Mouse (Mus musculus) thymus, adult 18-20 months (tissue): Measurements from ENCODE around the gene Hist2h3b.
"Not testable (repeated sequence)": the region's sequence is repeated elsewhere in the genome, so short reads cannot be mapped to it uniquely, and the experiment has no call there.

ENCODE experiments used
- DNase-seq, 2 experiments: peaks; one replicate each; pipeline ENCODE4 v3.0.0; 2022; ENCODE audit warnings: mixed read lengths in 2 of 2

Hist2h3b gene

DNA sequence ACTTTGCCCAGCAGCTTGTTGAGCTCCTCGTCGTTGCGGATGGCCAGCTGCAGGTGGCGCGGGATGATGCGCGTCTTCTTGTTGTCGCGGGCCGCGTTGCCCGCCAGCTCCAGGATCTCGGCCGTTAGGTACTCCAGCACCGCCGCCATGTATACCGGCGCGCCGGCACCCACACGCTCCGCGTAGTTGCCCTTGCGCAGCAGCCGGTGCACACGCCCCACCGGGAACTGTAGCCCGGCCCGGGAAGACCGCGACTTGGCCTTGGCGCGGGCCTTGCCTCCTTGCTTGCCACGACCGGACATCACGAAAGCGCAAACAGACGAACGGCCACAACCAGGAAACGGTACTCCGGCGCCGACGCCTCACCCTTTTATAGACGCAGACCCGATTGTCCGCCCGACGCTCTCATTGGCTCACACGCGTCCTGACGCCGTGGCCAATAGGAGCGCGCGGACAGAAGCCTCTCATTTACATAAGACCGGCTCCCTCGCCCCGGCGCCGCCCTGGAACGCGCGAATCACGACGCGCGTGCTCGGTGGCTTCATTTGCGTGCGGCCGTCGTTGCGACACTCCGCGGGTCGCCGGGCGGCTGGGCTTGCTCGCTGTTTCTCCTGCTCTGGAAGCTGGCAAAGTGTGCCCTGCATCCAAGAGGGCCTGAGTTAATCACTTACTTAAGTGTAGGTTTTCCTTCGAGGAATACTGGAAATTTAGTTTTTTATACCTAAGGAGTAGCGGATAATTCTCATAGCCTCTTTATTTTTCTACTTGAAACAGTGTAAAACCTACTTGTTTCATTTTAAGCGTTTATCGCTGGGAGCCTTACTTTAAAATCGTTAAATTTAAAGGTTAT lies 28.3 kb upstream of the Hist2h3b start, which contains the start of gene Hist2h2aa2:
Gene Hist2h2aa2 (minus strand): TSS at position 328 of the 850 bp plus-strand sequence.
- DNase-seq, result peak; percentile 88 to 94

DNA sequence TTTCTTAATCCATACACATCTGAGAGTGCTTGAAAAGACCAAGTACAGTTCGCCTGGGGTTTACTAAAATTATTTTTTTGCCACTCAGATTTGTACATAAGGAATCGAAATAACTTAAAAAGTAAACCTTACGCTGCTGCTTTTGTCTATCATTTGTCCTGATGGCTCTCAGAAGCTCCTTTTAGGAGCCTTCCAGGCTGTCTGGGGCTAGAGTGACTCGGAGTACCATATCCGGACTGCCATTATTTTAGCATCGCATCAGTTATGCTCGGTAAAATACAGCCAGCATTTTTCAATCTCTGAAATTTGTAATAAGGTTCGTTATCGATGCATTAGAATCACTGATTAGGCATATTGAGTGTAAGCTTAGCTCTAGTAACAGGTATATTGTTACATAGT lies 27.7 kb upstream of the Hist2h3b start:
- no peak for DNase-seq

DNA sequence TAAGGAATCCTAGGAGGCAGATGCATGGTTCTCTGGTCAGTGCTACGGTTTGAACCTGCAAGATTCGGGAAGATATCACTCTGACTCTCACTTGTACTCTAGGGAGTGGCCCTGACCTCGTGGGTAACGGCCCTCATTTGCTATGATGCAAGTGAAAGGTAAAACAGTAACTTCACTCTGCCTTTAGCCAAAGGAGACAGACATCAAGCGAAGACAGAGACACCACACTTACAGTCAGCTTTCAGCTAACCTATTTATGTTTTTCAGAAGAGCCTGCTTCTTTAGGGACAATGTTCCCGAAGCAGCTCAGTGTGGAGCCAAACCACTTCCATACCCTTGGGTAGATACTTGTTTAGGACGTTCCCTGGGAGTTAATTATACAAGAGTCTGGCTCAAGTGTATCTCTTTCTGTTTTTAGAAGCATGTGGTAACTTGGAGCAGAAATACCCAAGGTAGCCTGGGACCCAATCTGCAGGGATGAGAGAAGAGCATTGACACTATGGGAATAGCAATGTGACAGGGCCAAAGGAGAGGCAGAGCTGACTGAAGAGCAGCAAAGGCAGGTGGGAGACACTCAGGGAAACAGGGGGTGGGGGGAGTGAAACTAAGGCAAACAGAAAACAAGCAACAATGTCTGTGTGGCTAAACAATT lies 24.4 kb upstream of the Hist2h3b start:
- DNase-seq, result no peak

DNA sequence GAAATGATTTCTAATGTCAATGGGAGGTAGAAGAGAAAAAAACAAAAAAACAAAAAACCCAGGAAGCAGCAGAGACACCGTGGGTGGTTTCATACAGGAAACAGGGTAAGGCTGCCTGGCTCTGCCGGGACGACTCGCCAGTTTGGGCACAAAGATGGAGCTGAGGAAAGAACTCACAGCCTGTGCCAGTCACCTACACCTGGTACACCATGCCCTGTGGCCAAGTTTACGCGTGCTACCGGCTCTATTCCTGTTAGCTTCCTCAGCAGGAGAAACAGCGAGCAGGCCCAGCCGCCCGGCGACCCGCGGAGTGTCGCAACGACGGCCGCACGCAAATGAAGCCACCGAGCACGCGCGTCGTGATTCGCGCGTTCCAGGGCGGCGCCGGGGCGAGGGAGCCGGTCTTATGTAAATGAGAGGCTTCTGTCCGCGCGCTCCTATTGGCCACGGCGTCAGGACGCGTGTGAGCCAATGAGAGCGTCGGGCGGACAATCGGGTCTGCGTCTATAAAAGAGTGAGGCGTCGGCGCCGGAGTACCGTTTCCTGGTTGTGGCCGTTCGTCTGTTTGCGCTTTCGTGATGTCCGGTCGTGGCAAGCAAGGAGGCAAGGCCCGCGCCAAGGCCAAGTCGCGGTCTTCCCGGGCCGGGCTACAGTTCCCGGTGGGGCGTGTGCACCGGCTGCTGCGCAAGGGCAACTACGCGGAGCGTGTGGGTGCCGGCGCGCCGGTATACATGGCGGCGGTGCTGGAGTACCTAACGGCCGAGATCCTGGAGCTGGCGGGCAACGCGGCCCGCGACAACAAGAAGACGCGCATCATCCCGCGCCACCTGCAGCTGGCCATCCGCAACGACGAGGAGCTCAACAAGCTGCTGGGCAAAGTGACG lies 23.2 kb upstream of the Hist2h3b start, which contains the start of gene Hist2h2aa1:
Gene Hist2h2aa1 (plus strand): TSS at position 495 of the 884 bp plus-strand sequence.
- peak; percentile 79 to 86 for DNase-seq

DNA sequence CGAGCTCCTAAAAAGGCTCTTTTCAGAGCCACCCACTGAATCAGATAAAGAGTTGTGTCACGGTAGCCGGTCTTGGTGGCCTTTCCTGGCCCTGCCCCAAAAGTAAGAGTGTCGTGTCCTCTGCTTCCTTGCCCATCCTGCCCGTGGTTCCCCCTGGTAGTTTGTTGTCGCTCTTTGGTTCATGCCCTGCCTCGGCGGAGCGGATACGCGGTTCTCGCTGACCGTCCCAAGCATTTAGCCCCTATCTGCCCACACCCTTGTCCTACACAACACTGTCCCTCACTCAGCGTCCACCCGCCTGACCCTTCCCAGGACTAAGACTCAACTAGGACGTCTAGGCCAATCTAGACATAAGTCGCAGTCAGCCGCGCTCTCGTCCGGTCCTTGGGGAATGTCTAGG lies 22.4 kb upstream of the Hist2h3b start:
- DNase-seq, result not testable (repeated sequence)

DNA sequence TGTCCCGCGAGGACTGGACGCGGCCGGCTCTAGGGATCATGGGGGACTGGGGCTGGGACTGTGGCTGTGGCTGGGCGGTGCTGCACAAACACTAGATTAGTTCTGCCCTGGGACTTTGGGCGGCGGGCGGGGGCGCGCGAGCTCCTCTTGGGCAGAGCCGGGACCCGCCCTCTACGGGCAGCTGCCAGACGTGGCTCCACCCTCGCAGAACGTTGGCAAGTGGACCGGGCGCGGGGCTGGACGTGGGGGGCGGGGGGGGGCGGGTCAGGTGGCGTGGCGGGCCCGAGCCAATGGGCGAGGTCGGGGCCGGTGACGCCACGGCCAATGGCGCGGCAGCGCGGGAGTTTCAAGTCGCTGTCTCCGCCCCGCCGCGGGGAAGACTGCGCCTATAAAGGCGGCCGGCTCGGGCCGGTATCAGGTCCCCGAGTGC lies 22.0 kb upstream of the Hist2h3b start, which contains the start of gene Hist2h3c1:
Gene Hist2h3c1 (plus strand): TSS at position 259 of the 430 bp plus-strand sequence.
- not testable (repeated sequence) for DNase-seq

DNA sequence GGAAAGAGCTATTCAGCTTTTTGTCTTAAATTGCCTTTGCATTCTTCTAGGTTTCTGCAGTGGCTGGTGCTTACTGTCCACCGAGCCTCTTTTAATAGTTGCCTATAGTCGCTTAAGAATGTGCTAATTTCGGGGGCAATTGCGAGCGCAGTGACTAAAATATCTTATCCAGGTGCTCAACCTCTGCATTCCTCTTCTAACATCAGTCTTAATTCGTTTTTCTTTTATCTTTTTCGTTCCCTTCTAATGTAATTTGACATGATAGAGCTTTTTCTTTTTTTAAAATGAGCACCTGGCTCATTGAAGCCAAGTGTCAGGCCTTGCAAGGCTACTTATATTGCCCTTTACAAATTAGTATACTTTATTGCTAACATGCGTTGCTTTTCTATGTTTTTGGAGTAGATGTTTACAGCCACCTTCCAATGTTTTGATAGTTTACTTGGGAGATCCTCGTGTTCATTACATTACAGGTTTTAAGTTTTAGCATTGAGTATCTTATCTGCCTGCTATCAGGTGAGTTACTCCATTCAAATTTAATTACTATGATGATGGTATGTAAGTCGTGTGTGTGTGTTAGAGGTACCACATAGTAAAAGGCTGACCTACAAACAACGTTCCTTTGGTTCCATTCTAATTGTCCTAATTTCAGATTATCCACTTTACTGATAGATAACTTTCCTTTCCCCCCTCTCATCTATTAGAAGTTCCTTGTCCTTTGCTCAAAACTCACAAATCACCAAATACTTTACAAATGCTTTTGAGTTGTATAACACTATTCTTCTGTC lies 20.9 kb upstream of the Hist2h3b start:
- no peak for DNase-seq

DNA sequence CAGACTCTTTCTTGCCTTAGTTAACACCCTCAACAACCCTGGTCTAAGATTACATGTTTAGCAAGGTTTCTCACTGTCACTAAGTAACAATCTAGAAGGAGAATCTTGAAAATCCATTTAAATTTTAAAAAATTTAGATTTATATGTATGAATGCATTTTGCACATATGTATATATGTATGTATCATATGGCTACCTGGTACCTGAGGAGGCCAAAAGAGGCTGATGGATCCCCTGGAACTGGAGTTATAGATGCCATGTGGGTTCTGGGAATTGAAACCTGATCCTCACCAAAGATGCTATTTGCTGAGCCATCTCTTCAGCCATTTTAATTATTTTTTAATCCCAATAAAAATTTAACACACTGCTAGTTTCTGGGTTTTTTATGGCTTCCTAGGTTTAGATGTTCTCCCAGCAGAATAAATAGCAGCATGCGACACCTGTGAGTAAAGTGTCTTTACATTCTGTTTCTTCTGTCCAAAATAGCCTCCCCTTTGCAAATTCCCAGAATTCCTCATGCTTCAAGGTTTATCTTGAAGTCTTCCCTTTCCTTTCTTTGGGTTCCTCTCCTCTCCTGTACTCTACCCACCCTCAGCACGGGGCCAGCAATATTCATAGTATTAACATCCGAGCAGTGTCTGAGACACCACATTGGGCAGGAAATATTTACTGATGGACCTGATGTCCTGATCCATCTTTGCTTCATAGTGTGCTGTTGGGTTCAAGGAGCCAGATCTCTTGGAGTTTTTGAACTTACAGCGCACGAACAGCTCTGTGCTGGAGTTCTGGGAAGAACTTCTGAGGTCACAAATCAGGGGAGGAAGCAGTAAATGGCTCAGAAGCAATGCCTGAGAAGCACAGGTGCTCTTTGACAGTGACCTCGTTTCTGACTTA lies 20.1 kb upstream of the Hist2h3b start:
- no peak for DNase-seq

DNA sequence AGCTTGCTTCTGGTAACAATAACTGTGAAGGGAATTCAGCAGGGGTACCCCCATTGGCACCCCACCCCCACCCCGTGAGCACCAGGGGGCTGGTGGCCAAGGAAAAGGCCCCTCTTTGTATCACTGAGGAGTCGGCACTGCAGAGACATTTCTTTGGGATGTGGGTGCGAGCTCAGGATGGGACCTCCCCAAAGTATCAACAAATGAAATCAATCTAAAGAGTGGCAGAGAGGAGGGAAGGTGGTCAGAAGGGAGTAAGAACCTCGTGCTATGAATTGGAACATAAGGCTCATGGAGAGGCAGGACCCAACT lies 19.5 kb upstream of the Hist2h3b start:
- DNase-seq, result no peak

DNA sequence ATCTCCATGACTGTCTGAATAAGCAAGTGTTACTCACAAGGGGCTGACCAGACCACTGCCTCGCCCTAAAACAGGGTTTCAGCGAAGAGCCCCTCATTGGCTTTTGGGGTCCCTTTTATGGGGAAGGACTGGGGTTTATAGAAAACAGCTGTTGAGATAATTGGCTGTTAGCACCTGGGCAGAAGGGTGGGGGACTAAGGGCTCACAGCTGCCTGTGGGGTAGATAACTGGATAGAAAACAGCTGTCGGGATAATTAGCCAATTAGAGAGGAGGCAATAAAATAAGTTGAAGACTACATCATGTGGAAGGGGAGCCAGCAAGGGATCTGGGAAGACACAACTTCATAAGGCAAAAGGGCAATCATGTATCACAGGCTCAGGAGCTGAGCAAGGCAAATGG lies 17.6 kb upstream of the Hist2h3b start:
- no peak for DNase-seq

DNA sequence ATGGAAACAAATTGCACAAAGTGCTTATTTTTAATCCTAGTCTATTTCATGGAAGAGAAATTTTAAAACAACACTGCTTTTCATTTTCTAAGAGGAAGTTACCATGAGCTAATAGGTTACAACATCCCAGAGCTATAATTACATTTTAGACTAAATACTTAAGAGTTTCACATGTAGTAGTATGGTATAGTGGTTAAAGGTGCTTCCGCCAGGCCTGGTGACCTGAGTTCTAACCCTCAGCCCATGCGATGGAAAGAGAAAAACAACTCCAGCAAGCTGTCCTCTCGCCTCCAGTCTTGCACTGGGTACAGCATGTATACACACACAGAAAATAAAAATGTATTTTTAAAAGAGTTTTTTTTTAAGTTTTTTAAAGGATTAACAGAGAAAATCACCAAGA lies 16.7 kb upstream of the Hist2h3b start:
- no peak for DNase-seq

DNA sequence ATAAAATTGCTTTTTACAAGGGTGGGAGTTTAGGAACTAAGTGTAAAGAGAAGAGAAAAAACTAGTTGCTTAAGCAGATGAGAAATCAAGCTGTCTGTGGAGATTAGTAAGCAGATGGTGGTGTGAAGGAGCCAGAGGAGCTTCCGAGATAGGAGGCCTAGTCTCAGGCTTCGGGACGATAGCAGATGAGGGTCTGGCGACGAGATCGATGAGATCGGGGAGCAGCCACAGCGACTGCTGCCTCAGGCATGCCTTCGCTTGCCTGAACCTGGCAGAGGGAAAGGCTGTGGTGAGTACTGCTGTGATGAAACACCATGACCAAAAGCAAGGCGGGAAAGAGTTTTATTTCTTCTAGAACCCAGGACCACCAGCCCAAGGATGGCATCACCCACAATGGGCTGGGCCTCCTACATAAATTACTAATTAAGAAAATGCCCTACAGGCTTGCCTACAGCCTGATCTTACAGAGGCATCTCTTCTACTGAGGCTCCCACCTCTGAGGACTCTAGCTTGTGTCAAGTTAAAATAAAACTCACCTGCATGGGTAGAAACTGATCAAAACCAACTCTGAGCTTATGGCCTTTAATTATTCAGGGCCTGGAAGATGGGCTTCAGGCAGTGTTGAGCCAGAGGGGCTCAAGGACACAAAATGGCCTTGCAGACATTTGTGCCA lies 13.6 kb upstream of the Hist2h3b start:
- no peak for DNase-seq

DNA sequence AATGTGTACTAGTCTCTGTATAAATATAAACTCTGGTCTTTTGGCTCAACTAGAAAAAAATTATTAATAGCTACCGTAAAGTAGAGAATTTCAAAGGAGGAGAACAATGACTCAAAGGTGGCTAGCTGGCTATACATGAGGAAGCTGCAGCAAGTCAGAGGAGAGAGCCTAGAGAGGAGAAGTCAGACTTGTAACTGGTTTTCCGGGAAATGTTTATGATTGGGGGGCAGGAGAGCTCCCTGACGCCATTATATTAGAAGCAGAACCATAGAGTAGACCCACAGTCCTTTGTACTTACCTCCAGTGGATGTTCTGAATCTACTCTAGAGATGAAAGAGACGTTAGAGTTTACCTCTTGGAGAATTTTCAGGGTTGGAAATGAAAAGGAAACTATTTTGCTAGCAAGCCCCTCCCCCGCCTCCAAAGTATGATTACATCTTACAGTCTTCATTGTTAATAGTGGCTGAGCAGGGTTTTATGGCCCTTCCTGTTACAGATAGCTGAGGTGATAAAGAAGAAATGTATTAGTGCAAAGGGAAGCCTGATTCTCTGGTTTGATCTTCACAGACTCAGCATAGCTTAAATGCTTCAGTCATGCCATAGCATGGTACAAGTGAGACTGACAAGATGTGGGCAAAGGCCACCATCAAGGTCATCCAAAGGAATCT lies 12.4 kb upstream of the Hist2h3b start:
- DNase-seq, result no peak

DNA sequence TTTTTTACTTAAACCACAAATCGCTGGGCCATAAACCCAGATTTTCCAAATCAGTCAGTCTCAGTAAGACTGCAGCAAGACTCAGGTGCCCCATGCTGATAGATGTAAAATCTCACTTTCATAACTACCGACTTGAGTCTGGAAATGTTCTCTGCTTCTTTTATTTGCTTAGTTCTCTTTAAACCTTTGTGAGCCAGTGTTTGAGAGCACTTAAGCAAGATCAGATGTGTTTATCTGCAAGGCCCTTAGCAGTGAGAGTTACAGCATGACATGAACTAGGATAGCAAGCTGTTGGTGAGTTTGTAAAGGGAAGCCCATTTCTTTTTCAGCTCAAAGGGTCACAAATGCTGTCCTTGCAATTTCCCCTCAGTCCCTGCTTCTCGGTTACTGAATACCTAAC lies 11.3 kb upstream of the Hist2h3b start:
- DNase-seq, result no peak

DNA sequence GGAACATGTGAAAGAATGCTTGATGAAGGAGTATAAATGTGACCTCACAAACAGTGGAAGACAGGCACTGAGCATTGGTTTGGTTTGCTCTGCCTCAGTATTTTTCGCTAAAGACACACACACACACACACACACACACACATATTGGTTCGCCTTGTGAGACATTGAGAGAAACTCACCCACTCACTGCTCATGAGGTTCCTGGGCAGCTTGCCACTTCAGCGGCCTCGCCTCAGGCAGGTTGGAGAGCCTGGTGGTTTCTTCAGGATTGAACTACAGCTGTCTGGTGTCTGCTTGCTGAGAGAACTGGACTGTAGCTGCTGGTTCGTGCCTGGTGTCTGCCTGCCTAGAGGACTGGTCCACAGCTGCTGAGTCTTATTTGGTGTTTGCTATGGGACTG lies 8.2 kb upstream of the Hist2h3b start:
- no peak for DNase-seq

DNA sequence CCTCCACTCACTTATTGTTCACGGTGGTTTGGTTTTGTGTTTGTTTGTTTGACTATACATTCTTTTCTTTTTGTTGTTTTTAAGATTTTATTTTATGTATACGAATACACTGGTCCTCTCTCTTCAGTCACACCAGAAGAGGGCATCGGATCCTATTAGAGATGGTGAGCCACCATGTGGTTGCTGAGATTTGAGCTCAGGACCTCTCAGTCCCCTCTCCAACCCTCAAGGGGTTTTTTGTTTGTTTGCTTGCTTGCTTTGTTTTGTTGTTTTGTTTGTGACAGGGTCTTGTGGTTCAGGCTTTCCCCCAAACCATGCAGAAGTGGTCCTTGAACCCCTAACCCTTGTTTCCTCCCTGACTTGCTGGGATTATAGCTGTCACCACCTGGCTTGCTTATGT lies 6.8 kb upstream of the Hist2h3b start:
- DNase-seq, result no peak

DNA sequence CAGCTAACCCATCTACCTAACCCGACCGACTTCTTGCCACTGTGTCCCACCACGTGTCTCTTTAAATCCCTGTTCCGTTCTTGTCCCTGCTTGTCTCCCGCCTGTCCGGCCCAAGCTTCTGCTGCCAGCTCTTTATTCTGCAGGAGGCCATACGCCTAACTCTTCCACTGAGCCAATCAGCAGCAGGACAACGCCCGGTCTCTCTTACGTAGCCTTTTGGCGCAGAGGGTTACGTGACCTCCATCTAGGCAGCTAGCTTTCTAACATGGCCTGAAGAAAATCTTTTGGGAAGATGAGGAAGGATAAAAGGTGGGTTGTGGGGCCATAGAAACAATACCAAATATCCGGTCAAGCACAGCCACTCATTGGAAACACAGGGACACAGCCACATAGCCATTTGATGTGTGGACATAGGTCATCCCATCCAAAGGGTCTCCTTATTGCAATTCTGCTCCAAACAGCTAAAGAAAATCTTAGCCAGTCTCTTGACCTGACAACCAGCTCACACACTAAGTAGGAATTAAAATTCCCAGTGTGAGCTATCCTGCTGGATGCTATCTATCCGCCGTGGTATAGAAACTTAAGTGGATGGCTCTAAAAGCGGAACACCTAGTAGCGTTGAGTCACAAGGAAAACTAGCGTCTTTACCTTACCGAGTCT lies 6.1 kb upstream of the Hist2h3b start:
- peak; percentile 46 to 66 for DNase-seq

DNA sequence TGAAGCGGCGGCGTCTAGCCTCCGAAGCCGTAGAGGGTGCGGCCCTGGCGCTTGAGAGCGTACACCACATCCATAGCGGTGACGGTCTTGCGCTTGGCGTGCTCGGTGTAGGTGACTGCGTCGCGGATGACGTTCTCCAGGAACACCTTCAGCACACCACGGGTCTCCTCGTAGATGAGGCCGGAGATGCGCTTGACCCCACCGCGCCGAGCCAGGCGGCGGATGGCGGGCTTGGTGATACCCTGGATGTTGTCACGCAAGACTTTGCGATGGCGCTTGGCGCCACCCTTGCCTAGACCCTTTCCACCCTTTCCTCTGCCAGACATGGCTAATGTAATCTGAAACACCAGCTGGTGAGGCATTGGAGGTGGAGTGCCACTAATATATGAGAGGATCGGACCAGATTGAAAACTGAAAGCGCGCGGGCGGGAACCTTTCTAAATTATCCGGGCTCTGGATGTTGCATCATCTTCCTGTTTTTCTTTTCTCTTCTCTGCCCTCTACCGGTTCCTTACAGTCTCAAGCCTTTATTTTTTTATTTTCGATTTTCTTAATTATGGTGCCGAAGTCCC lies 5.4 kb upstream of the Hist2h3b start, which contains the start of gene Hist2h4:
Gene Hist2h4 (minus strand): TSS at position 333 of the 572 bp plus-strand sequence.
- peak; percentile 83 to 94 for DNase-seq
